Mouse (Mus musculus) cortical plate, adult 2 months (tissue): ENCODE results near the gene Pask. TPM values are rescaled to one million over a fixed set of nuclear protein-coding genes. Genes with fewer than 3 reads are reported as not detected.
"Not testable (repeated sequence)": the region's sequence is repeated elsewhere in the genome, so short reads cannot be mapped to it uniquely, and the experiment has no call there.

Source experiments
- H3K27ac ChIP-seq: fragments of 200-500 bp; 2 replicates; pipeline ENCODE4 v1.5.1; 2012; ENCODE audit warnings: low read length, control low read depth, inconsistent platforms; ENCODE audit not compliant: insufficient read depth
- H3K4me1 ChIP-seq: fragments of 200-500 bp; 2 replicates; pipeline ENCODE4 v1.6.1; 2011; ENCODE audit warnings: low read length; ENCODE audit not compliant: control insufficient read depth, insufficient read depth
- H3K4me3 ChIP-seq: fragments of 200-500 bp; 2 replicates; pipeline ENCODE4 v1.5.1; 2011; ENCODE audit warnings: mild to moderate bottlenecking, low read length, control low read depth; ENCODE audit not compliant: insufficient read depth
- CTCF ChIP-seq: fragments of 200-500 bp; IDR thresholded peaks from 2 replicates; pipeline ENCODE4 v1.5.1; 2011; ENCODE audit warnings: mild to moderate bottlenecking, control low read depth, low read length; ENCODE audit not compliant: insufficient read depth; ENCODE audit errors: extremely low read depth
- POLR2A ChIP-seq: fragments of 200-500 bp; IDR thresholded peaks from 2 replicates; pipeline ENCODE4 v1.6.1; 2011; ENCODE audit warnings: mild to moderate bottlenecking, low read length, control low read depth; ENCODE audit not compliant: insufficient read depth; ENCODE audit errors: extremely low read depth
- polyA plus RNA-seq: library from polyadenylated mRNA; depleted of rRNA; stranded (reverse); fragments of >200 nt; gene quantifications from 2 replicates; pipeline ENCODE4 v1.2.3, GENCODE M21; 2012

The Pask gene
- polyA plus RNA-seq, 1 experiment = 6.4 TPM

DNA sequence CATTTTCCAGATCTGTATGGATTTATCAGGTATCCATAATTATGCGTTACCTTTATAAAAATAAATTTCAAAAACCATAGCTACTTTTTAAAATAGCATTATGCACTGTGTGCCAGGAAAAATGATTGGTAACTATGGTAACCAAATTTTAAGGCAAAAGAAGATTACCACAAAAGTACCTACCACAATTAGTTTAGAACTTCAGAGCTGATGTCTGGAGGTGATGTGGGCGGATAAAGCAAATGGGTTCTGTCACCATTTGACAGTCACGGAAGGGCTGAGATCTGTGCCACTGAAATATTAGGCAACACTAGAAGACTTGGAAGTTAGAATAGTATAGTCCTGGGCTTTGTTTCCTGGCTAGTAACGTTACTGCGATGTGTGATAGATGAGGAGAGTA lies 3.9 kb upstream of the Pask start:
- Histone ChIP-seq H3K4me3 (no peak overlapping the region), H3K27ac (no peak overlapping the region), H3K4me1 (peaks cover 9% of the 10 kb centered on the region)
- TF ChIP-seq CTCF = no peak

GRCm38 (mm10) chr1:93343504-93344047 lies 294 bp upstream of the Pask start:
- peaks cover 6% of the 10 kb centered on the region for H3K4me1 ChIP-seq
- H3K27ac ChIP-seq = no peak overlapping the region; the same call in 1 of the 2 replicates
- peak; percentile 79 for TF ChIP-seq POLR2A
- TF ChIP-seq CTCF = no peak
- H3K4me3 ChIP-seq = peak overlapping the region; percentile 87

- Histone ChIP-seq H3K4me3 (no peak overlapping the region), H3K4me1 (no peaks in the 10 kb centered on the region), H3K27ac (no peak overlapping the region)
- TF ChIP-seq POLR2A (no peak), CTCF (no peak)
Measured at GRCm38 (mm10) chr1:93334621-93335020, 8.7 kb downstream of the Pask start.

DNA sequence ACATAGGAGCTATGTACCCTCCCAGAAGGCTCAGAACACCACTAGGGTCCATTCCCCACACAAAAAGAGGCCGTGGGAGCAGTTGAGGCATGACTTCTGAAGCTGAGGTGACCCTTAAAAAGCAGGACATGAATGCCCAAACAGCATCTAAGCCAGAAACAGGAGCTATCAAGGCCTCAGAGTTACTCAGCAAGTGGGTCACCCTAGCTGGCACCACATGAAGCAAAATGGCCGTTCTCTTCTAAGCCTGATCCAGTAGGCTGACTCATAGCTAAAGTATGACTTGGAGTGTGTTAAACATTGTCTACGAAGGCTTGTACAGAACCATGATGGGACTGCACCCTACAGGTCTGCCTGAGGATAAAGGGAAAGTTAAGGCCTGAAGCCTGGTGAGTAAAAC lies 16.8 kb downstream of the Pask start:
- TF ChIP-seq CTCF (no peak), POLR2A (no peak)
- no peaks in the 10 kb centered on the region for H3K4me1 ChIP-seq

DNA sequence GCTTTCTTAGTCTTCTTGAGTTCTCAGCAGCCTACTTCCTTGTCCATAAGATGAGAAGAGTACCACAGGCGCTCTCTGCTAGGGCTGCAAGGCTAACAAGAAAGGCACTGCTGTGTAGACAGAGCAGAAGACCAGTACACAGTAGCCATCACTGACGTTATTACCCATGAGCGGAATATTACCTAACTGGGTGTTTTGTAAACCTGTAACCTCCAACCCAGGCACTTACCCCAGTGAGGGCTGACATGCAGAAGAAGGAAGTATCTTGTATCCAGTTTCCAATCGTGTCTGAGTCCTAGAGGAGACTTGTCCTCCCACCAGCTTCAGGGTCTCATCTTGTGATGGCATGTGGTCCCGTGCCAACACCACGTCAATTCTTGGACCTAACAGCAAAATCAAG lies 19.3 kb downstream of the Pask start:
- H3K4me3 ChIP-seq = no peak overlapping the region
- TF ChIP-seq POLR2A = no peak
- no peak for TF ChIP-seq CTCF
- H3K4me1 ChIP-seq = no peaks in the 10 kb centered on the region
- no peak overlapping the region for H3K27ac ChIP-seq

More for the DNA sequence above, 16.8 kb downstream of the Pask start:
- no peak overlapping the region for H3K27ac ChIP-seq
- H3K4me3 ChIP-seq = no peak overlapping the region

GRCm38 (mm10) chr1:93305581-93306337 lies 37.5 kb downstream of the Pask start, which contains the start of gene Mterf4:
Gene Mterf4 (minus strand): TSS chr1:93305915.
- Histone ChIP-seq H3K4me1 (no peaks in the 10 kb centered on the region), H3K4me3 (peak within 1 kb of the TSS; percentile 57), H3K27ac (no peak within 1 kb of the TSS)
- peak; percentile 82 for TF ChIP-seq POLR2A
- no peak for TF ChIP-seq CTCF

DNA sequence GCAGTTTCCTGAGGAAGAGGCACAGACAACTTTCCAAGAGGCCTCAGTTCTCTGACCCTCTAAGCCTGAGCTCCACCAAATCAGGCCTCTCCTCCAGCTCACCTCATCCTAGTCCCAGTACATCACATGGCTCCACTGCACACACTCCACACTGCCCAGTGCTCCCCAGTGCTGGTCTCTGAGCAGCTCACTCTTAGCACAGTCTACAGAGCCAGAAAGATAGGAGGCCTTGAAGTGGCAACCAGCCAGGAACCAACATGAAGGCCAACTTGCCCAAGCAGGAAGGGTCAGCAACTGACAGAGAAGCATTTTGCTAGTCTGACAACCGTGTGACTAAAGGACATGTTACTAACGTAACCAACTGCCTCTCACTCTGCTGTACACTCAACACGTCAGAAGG lies 42.7 kb downstream of the Pask start:
- TF ChIP-seq CTCF = no peak
- TF ChIP-seq POLR2A = no peak
- no peak overlapping the region for H3K27ac ChIP-seq
- H3K4me1 ChIP-seq = no peaks in the 10 kb centered on the region
- H3K4me3 ChIP-seq = no peak overlapping the region

GRCm38 (mm10) chr1:93299791-93300190 lies 43.5 kb downstream of the Pask start:
- TF ChIP-seq CTCF (no peak), POLR2A (no peak)
- Histone ChIP-seq H3K4me3 (no peak overlapping the region), H3K4me1 (no peaks in the 10 kb centered on the region), H3K27ac (no peak overlapping the region)

DNA sequence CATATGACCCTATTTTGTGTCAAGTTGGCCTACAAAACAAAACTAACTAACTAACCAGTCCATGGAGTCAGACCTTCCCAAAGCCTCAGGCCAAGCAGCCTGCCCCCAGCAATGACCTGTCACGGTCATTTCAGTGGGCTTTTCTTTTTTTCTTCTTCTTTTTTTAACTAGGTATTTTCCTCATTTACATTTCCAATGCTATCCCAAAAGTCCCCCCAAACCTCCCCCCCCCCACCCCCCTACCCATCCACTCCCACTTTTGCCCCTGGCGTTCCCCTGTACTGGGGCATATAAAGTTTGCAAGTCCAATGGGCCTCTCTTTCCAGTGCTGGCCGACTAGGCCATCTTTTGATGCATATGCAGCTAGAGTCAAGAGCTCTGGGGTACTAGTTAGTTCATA lies 48.8 kb downstream of the Pask start:
- H3K4me3 ChIP-seq, H3K27ac ChIP-seq, H3K4me1 ChIP-seq: not testable (repeated sequence)

DNA sequence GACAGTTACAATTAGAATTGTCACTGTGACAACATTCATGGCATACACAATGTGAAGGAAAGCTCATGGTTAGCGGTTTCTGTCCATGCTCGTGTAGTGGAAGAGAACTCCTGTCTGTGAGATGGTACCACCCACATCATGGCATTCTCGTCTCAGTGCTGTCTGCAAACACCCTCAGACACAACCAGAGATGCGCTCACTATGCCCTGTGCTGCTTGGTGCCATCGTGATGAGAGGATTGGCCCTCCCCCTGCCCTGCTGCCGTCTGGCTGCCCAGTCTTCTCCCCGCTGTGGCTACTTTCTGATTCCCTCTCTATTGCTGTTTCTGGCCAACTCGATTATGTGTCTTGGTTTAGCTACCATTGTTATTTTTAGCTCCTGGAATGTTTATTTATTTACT lies 51.3 kb downstream of the Pask start:
- TF ChIP-seq POLR2A = no peak
- no peak for TF ChIP-seq CTCF
- Histone ChIP-seq H3K27ac (no peak overlapping the region), H3K4me1 (no peaks in the 10 kb centered on the region), H3K4me3 (no peak overlapping the region)
